Comparison of ENCODE assay signal across 25 mouse cellular contexts in genomic region chr1:133697935-133698620, GRCm38 (mm10). TPM values are rescaled to one million over a fixed set of nuclear protein-coding genes. Genes with fewer than 3 reads are reported as not detected.
"Had no signal": no experiment of that assay in that cellular context is flagged by ENCODE, and none has a peak within 500 bp of the region (broad histone marks: within the 10 kb centered on the region; RNA-seq: fewer than 3 reads in every experiment).

No protein-coding gene starts in this region.

- H3K27me3 ChIP-seq: kidney, embryonic 15.5 days; limb, embryonic 12.5 days; limb, embryonic 15.5 days; liver, embryonic 12.5 days; liver, embryonic 15.5 days had no signal

- H3K36me3 ChIP-seq: kidney, embryonic 15.5 days had no signal

- DNase-seq: kidney, adult 8-10 months; kidney, postnatal 10 days; kidney, postnatal 36 days; left cerebral cortex, postnatal 4 days; lung, adult 2 months; lung, postnatal 14 days; lung, postnatal 4 days; midbrain, embryonic 14.5 days; right cerebral cortex, adult 18-20 months; right cerebral cortex, postnatal 14 days; right cerebral cortex, postnatal 4 days; thymus, adult 18-20 months; thymus, postnatal 4 days had no signal

- H3K4me2 ChIP-seq: kidney, embryonic 15.5 days; limb, embryonic 12.5 days; limb, embryonic 15.5 days; liver, embryonic 12.5 days; liver, embryonic 15.5 days; midbrain, embryonic 11.5 days had no signal

- H3K4me3 ChIP-seq: kidney, embryonic 15.5 days; limb, embryonic 12.5 days; limb, embryonic 15.5 days; liver, embryonic 12.5 days; liver, embryonic 15.5 days had no signal

RNA-seq across cellular contexts. Expression of gene Lax1, which starts 8.2 kb away (rescaled TPM):
- polyA plus RNA-seq: midbrain, embryonic 14.5 days; midbrain, postnatal 0 days had no signal

RNA-seq across cellular contexts. Expression of gene Zbed6, which starts 37.4 kb away (rescaled TPM):
- polyA plus RNA-seq: intestine, embryonic 14.5 days; kidney, embryonic 15.5 days; limb, embryonic 12.5 days; limb, embryonic 15.5 days; liver, embryonic 12.5 days; liver, embryonic 15.5 days; lung, embryonic 16.5 days; midbrain, embryonic 11.5 days; midbrain, embryonic 14.5 days; neural tube, embryonic 11.5 days; neural tube, embryonic 14.5 days; stomach, embryonic 16.5 days had no signal
